Mouse (Mus musculus) retina, postnatal 7 days (tissue): ENCODE measurements around the gene Smagp.
A peak's percentile ranks its signal among the peaks of the same experiment; 100 is the strongest.

Experiments
- DNase-seq: peaks from one replicate; pipeline ENCODE4 v3.0.0-alpha.2; 2012; ENCODE audit warnings: low read depth, low spot score

Gene Smagp

GRCm38 (mm10) chr15:100636700-100637501, at the start of gene Smagp:
TSS of gene Smagp (minus strand) at chr15:100636940.
- no peak for DNase-seq

GRCm38 (mm10) chr15:100686434-100686833, 49.7 kb upstream of the Smagp start:
- no peak for DNase-seq

GRCm38 (mm10) chr15:100685849-100686248, 49.1 kb upstream of the Smagp start:
- no peak for DNase-seq

- no peak for DNase-seq
These were observed 48.5 kb upstream of the Smagp start for GRCm38 (mm10) chr15:100685255-100685654.

- DNase-seq, result no peak
These were observed 47.7 kb upstream of the Smagp start for GRCm38 (mm10) chr15:100684450-100684849.

- peak; percentile 80 for DNase-seq
These were observed 46.3 kb upstream of the Smagp start for GRCm38 (mm10) chr15:100683041-100683440.

GRCm38 (mm10) chr15:100681770-100682169, 45.0 kb upstream of the Smagp start:
- no peak for DNase-seq

- no peak for DNase-seq
These were observed 43.6 kb upstream of the Smagp start for GRCm38 (mm10) chr15:100680381-100680780.

- no peak for DNase-seq
These were observed 42.3 kb upstream of the Smagp start for GRCm38 (mm10) chr15:100679005-100679404.

- no peak for DNase-seq
These were observed 41.8 kb upstream of the Smagp start for GRCm38 (mm10) chr15:100678581-100678980.

- DNase-seq, result no peak
These were observed 40.9 kb upstream of the Smagp start for GRCm38 (mm10) chr15:100677675-100678074.

- no peak for DNase-seq
These were observed 39.8 kb upstream of the Smagp start for GRCm38 (mm10) chr15:100676521-100676920.

GRCm38 (mm10) chr15:100675486-100675885, 38.7 kb upstream of the Smagp start:
- no peak for DNase-seq

- DNase-seq, result no peak
These were observed 37.8 kb upstream of the Smagp start for GRCm38 (mm10) chr15:100674566-100674965.

GRCm38 (mm10) chr15:100673585-100674391, 37.0 kb upstream of the Smagp start:
- no peak for DNase-seq

- DNase-seq, result no peak
These were observed 34.1 kb upstream of the Smagp start for GRCm38 (mm10) chr15:100670833-100671232.

GRCm38 (mm10) chr15:100670004-100670403, 33.3 kb upstream of the Smagp start:
- DNase-seq, result no peak

- no peak for DNase-seq
These were observed 32.6 kb upstream of the Smagp start, which contains the start of gene Bin2 for GRCm38 (mm10) chr15:100669337-100669736. TSS of gene Bin2 (minus strand) at chr15:100669553.

- DNase-seq, result no peak
These were observed 31.3 kb upstream of the Smagp start for GRCm38 (mm10) chr15:100667871-100668545.

GRCm38 (mm10) chr15:100667420-100667819, 30.7 kb upstream of the Smagp start:
- no peak for DNase-seq

- no peak for DNase-seq
These were observed 30.1 kb upstream of the Smagp start for GRCm38 (mm10) chr15:100666851-100667250.

- DNase-seq, result no peak
These were observed 29.5 kb upstream of the Smagp start for GRCm38 (mm10) chr15:100666219-100666696.
